Mouse (Mus musculus): Measurements from ENCODE around the gene Olfr851. TPM values are rescaled to one million over a fixed set of nuclear protein-coding genes. Genes with fewer than 3 reads are reported as not detected.

Gene Olfr851
- polyA plus RNA-seq (2015; fragmentation: Nextera tagmentation; extraction: Ambion mirVana): not detected in 2 replicates

DNA sequence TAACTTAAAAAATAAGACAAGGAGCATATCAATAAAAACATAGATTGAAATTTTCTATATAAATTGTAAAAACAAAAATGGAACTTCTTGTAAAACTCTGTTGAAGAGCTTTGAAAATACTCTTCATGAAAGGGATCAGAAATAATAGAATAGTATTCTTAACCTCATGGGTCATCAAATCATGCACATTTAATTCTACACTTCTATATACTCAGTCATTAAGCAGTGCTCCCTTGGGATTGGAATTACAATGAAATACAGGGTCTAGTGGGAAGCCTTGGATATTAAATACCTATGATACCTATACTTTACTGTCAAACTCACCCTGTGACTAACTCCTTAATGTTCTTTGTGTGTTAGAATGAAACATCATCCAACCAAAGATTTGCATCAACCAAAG, at the start of gene Olfr851:
Gene Olfr851, plus strand, starts transcription at position 301 of the 400 bp plus-strand sequence.
- Histone ChIP-seq H3K4me1 (no peaks in the 10 kb centered on the region), H3K27ac (no peak within 1 kb of the TSS), H3K36me3 (no peaks in the 10 kb centered on the region), H3K27me3 (no peaks in the 10 kb centered on the region), H3K9ac (no peak within 1 kb of the TSS), H3K9me3 (replicated peaks) (no peaks in the 10 kb centered on the region), H3K4me3 (replicated peaks) (no peak within 1 kb of the TSS), H3K4me2 (no peak within 1 kb of the TSS)
- no peak for ATAC-seq (replicated peaks; ENCODE audit: low FRiP score)

DNA sequence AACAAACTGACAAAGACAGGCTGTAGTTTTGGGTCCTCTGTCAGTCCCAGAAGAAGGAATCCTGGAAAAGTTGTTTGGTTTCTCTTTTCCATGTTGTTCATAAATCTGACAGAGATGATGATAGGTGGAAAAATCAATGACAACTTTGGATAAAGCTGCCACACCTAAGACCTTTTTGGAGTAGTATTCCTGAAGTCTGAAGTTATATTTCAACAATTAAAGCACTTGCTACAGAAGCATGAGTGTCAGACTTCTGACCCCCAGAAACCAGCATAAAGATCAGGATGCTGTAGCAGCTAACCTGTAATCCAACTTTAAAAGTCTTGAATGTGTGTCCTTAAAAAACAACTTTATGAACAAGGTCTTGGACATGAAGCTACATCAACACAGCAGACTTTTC, 14.9 kb upstream of the Olfr851 start, which contains the start of gene Olfr850:
Gene Olfr850, minus strand, starts transcription at position 101 of the 400 bp plus-strand sequence.
- no peak for ATAC-seq (replicated peaks; ENCODE audit: low FRiP score)
- H3K27me3 ChIP-seq: no peaks in the 10 kb centered on the region
- H3K27ac ChIP-seq: no peak within 1 kb of the TSS
- no peaks in the 10 kb centered on the region for H3K4me1 ChIP-seq
- H3K36me3 ChIP-seq: no peaks in the 10 kb centered on the region
- no peak within 1 kb of the TSS for H3K4me3 ChIP-seq (replicated peaks)
- H3K4me2 ChIP-seq: no peak within 1 kb of the TSS
- H3K9me3 ChIP-seq (replicated peaks): no peaks in the 10 kb centered on the region
- H3K9ac ChIP-seq: no peak within 1 kb of the TSS

DNA sequence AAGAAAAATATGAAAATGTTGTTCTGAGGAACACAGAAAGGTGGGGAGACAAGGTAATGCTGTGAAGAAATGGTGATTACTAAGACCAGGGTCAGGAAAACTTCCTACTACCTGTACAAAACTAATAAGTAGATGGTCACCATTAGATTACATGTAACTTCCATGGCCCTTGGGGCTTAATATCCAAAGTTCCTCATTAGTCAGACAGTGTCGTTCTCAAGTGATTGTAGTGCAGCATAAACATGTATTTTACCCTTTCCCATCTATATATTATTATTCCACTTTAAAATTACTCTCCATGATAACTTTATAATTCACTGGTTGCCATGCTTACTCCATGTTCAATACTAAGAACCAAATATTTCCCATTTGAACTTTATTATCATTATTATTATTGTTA, 47.9 kb downstream of the Olfr851 start, which contains the start of gene Olfr853:
Gene Olfr853, minus strand, starts transcription at position 101 of the 400 bp plus-strand sequence.
- Histone ChIP-seq H3K4me2 (no peak within 1 kb of the TSS), H3K27me3 (no peaks in the 10 kb centered on the region), H3K27ac (no peak within 1 kb of the TSS), H3K4me3 (replicated peaks) (no peak within 1 kb of the TSS), H3K9me3 (replicated peaks) (no peaks in the 10 kb centered on the region), H3K36me3 (no peaks in the 10 kb centered on the region), H3K4me1 (no peaks in the 10 kb centered on the region), H3K9ac (no peak within 1 kb of the TSS)
- no peak for ATAC-seq (replicated peaks; ENCODE audit: low FRiP score)
- WGBS: 85% methylated on average over 1 of the region's 1 CpGs

Other genes starting within 250 kb of the Olfr851 start
- not detected in 2 replicates for gene Olfr843, start 241.3 kb upstream of the Olfr851 start, polyA plus RNA-seq (2015; fragmentation: Nextera tagmentation; extraction: Ambion mirVana)
- not detected in 2 replicates for gene Olfr844, start 176.9 kb upstream of the Olfr851 start, polyA plus RNA-seq (2015; fragmentation: Nextera tagmentation; extraction: Ambion mirVana)
- gene Olfr845, start 156.8 kb upstream of the Olfr851 start, polyA plus RNA-seq (2015; fragmentation: Nextera tagmentation; extraction: Ambion mirVana): not detected in 2 replicates
- gene Olfr846, start 129.3 kb upstream of the Olfr851 start, polyA plus RNA-seq (2015; fragmentation: Nextera tagmentation; extraction: Ambion mirVana): not detected in 2 replicates
- not detected in 2 replicates for gene Olfr847, start 114.6 kb upstream of the Olfr851 start, polyA plus RNA-seq (2015; fragmentation: Nextera tagmentation; extraction: Ambion mirVana)
- not detected in 2 replicates for gene Olfr849, start 53.0 kb upstream of the Olfr851 start, polyA plus RNA-seq (2015; fragmentation: Nextera tagmentation; extraction: Ambion mirVana)
- not detected in 2 replicates for gene Olfr850, start 15.0 kb upstream of the Olfr851 start, polyA plus RNA-seq (2015; fragmentation: Nextera tagmentation; extraction: Ambion mirVana)
- gene Olfr853, start 47.8 kb downstream of the Olfr851 start, polyA plus RNA-seq (2015; fragmentation: Nextera tagmentation; extraction: Ambion mirVana): not detected in 2 replicates
- not detected in 2 replicates for gene Olfr854, start 74.1 kb downstream of the Olfr851 start, polyA plus RNA-seq (2015; fragmentation: Nextera tagmentation; extraction: Ambion mirVana)
- not detected in 2 replicates for gene Olfr855, start 89.3 kb downstream of the Olfr851 start, polyA plus RNA-seq (2015; fragmentation: Nextera tagmentation; extraction: Ambion mirVana)
- gene Zfp317, start 128.8 kb downstream of the Olfr851 start, polyA plus RNA-seq (2015; fragmentation: Nextera tagmentation; extraction: Ambion mirVana): 31.6 and 33.1 TPM in 2 replicates
- not detected in 2 replicates for gene Olfr857, start 216.1 kb downstream of the Olfr851 start, polyA plus RNA-seq (2015; fragmentation: Nextera tagmentation; extraction: Ambion mirVana)

Measured in kidney, embryonic 15.5 days (tissue).